Mouse (Mus musculus) embryonic fibroblast, embryonic 13.5 days (primary cell): ENCODE measurements at regions not wholly inside any gene's neighbourhood (a gene's known extent, or its start where the extent isn't known, plus 50 kb on each side); places are given as distances from the start of the nearest gene placed in this dataset.

ENCODE experiments used
- H3K27ac ChIP-seq: 2 replicates; pipeline ENCODE4 v1.5.1; 2012; ENCODE audit warnings: low read length, control low read depth, inconsistent platforms; ENCODE audit not compliant: insufficient read depth
- H3K4me1 ChIP-seq: 2 replicates; pipeline ENCODE4 v1.6.1; 2011; ENCODE audit warnings: low read length; ENCODE audit not compliant: control insufficient read depth, insufficient read depth
- H3K4me3 ChIP-seq: 2 replicates; pipeline ENCODE4 v1.5.1; 2011; ENCODE audit warnings: mild to moderate bottlenecking, control low read depth, low read length; ENCODE audit not compliant: insufficient read depth
- CTCF ChIP-seq: IDR thresholded peaks from 2 replicates; pipeline ENCODE4 v1.5.1; 2011; ENCODE audit warnings: mild to moderate bottlenecking, control low read depth, low read length, moderate library complexity, borderline replicate concordance; ENCODE audit not compliant: insufficient read depth
- POLR2A ChIP-seq: IDR thresholded peaks from 2 replicates; pipeline ENCODE4 v1.6.1; 2011; ENCODE audit warnings: low read depth, mild to moderate bottlenecking, control low read depth, low read length, moderate library complexity

DNA sequence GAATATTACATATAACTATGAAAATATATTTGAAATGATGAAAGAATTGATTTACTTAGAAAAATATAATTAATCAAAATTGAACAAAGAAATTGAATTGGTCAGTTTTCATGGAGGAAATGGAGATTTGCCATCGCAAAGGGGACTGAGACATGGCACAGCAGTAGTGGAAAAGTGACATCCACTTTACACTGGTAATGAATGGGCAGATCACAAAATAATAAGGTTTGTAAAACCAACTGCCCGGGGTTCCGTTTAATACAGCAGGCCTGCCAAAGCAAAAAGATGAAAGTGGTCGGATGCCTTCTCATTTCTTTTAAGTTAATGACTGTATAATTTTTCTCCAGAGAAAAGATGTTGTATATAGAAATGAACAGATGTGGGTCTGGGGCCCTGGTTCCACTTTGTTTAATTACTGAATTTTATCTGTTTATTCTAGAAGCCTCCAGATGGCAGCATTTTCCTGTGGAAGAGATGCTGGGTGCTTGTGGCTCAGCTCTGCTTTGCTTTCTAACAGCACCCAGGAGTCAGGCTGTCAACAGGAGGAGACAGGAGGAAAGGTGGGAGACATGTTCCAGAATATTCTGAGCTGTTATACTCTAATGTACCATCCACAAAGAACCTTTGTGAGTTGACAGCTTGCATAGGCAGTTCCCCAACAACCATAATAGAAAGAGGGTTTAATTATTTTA, 75.6 kb upstream of the Fbxl17 start:
- H3K4me3 ChIP-seq: no peak overlapping the region
- TF ChIP-seq CTCF (peak; percentile 35; the same call in 1 of the 2 replicates), POLR2A (no peak)

GRCm38 (mm10) chr17:63582870-63583269, 83.1 kb upstream of the Fbxl17 start:
- Histone ChIP-seq H3K4me1 (no peaks in the 10 kb centered on the region), H3K4me3 (no peak overlapping the region), H3K27ac (no peak overlapping the region)
- TF ChIP-seq CTCF (no peak), POLR2A (no peak)

More for the DNA sequence above, 75.6 kb upstream of the Fbxl17 start:
- no peaks in the 10 kb centered on the region for H3K4me1 ChIP-seq
- H3K27ac ChIP-seq: no peak overlapping the region

GRCm38 (mm10) chr17:63607021-63607751, 107.4 kb upstream of the Fbxl17 start:
- Histone ChIP-seq H3K4me3 (no peak overlapping the region), H3K27ac (no peak overlapping the region), H3K4me1 (no peaks in the 10 kb centered on the region)
- TF ChIP-seq CTCF (no peak), POLR2A (no peak)

- no peak overlapping the region for H3K4me3 ChIP-seq
- TF ChIP-seq POLR2A: no peak
- TF ChIP-seq CTCF: no peak
- no peaks in the 10 kb centered on the region for H3K4me1 ChIP-seq
Observed at GRCm38 (mm10) chr17:63622726-63623125, 122.9 kb upstream of the Fbxl17 start.

DNA sequence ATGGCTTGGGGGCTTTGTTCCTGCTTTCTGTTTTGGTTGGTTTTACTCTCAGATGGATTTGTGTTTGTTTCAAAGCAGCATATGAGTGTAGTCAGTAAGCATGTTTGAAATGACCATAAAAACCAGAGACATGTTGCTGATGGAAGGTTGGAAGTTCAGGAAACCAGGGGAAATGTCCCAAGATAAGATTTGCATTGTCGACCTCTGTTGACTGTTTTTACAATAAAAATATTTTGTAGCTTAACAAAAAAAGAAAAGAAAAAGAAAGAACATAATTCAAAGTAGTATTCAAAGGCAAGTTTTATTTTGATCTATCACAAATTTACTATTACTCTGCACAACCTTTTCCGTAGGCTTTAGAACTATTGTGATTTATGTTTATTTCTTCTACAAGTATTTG, 137.8 kb upstream of the Fbxl17 start:
- TF ChIP-seq CTCF (no peak), POLR2A (no peak)
- Histone ChIP-seq H3K4me3 (no peak overlapping the region), H3K27ac (no peak overlapping the region), H3K4me1 (no peaks in the 10 kb centered on the region)

More at GRCm38 (mm10) chr17:63622726-63623125, 122.9 kb upstream of the Fbxl17 start:
- no peak overlapping the region for H3K27ac ChIP-seq

DNA sequence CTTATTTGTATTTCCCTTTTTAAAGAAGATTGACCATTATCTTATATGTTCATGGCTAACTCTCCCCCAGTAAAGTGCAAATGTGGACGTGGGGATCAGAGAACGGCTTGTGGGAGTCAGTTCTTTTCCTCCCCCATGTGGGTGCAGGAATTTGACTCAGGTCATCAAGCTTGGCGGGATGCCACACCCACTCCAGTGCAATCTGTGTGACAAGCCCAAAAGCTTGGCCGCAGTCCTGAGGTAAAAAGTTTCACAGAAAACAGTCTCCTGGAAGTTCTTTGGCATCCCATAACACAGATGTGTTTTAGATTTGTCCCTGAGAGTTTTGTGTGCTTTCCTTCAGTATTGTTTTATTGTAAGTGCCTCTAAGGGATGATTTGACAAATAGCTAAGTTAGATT, 144.6 kb upstream of the Fbxl17 start:
- H3K27ac ChIP-seq: peak overlapping the region; percentile 67
- TF ChIP-seq POLR2A (no peak), CTCF (no peak)
- no peaks in the 10 kb centered on the region for H3K4me1 ChIP-seq
- no peak overlapping the region for H3K4me3 ChIP-seq

DNA sequence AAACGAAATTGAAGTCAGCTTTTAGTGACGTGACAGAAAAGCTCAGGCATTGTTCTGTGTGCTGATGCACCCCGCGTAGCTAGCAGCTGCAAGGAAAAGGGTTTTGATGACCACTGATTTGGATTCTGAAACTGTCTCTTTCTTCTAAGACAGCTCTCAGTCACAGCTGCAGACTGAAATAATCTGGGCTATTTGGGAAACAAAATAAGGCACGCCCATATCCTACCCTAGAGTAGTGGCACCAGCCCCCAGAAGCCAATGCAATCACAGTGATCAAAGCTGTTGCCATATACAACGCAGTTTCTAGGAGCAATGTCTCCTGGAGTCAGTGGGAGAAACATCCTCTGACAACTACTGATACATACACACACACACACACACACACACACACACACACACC, 157.9 kb upstream of the Fbxl17 start:
- H3K4me3 ChIP-seq: no peak overlapping the region
- H3K27ac ChIP-seq: no peak overlapping the region
- peaks cover 6% of the 10 kb centered on the region for H3K4me1 ChIP-seq
- TF ChIP-seq POLR2A (no peak), CTCF (no peak)

DNA sequence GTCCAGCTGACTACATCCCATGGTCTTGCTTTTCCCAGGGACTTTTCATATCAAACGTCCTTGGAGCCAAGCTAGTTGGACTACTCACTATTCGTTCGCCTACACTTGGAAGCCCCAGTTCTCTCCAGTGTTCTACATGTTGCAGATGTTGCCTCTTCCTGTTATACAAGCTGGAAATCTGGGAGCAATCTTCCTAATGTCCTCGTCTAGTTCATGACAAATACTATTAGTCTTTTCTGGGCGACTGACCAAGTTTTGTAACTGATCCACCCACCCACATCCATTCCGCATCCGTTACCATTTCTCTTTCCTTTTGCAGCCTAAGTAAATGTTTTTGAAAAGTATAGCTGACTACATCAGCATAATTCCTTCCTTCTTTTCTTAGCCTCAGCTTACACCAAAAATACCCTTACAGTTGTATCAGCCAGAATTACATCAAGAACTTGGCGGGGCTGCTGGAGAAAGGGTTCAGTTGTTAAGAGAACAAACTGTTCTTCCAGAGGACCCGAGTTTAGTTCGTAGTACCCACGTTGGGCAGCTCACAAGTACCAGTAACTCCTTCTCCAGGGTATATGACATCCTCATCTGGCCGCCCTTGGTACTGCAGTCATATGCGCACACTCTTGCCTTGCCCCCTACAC, 161.1 kb upstream of the Fbxl17 start:
- Histone ChIP-seq H3K4me1 (peaks cover 6% of the 10 kb centered on the region), H3K4me3 (no peak overlapping the region), H3K27ac (peak overlapping the region; percentile 91)
- peak; percentile 33; the same call in 1 of the 2 replicates for TF ChIP-seq POLR2A
- TF ChIP-seq CTCF: peak; percentile 20; the same call in 1 of the 2 replicates

- Histone ChIP-seq H3K27ac (peak overlapping the region; percentile 91), H3K4me1 (peaks cover 6% of the 10 kb centered on the region), H3K4me3 (no peak overlapping the region)
- TF ChIP-seq POLR2A: peak; percentile 49
- no peak for TF ChIP-seq CTCF
Observed at GRCm38 (mm10) chr17:63661584-63661983, 161.8 kb upstream of the Fbxl17 start.
